Mouse (Mus musculus) adrenal gland, postnatal 36 days (tissue): ENCODE measurements at regions not wholly inside any gene's neighbourhood (a gene's known extent, or its start where the extent isn't known, plus 50 kb on each side); places are given as distances from the start of the nearest gene placed in this dataset.

Source experiments
- DNase-seq, 2 experiments: peaks; one replicate each; pipeline ENCODE4 v3.0.0; 2021; ENCODE audit warnings: mixed read lengths in 1 of 2

DNA sequence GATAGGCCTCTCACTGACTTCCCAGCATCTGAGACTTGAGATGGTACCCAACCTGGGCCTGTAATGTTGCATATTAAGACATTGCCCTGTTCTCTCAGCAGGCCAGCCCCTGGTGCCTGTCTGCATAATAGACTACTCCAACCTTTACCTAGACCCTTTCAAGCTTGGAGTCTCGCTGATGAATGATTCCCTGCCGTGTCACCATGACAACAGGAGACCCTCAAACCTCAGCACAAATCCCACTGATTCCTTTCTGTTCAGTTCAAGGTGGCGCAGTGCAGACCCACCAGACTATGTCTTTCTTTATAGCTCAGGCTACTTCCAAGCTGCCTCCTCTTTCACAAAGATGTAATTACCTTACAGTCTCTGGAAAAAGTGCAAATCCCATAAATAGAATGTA is 172.0 kb downstream of the Dcdc2c start:
- DNase-seq = no peak

DNA sequence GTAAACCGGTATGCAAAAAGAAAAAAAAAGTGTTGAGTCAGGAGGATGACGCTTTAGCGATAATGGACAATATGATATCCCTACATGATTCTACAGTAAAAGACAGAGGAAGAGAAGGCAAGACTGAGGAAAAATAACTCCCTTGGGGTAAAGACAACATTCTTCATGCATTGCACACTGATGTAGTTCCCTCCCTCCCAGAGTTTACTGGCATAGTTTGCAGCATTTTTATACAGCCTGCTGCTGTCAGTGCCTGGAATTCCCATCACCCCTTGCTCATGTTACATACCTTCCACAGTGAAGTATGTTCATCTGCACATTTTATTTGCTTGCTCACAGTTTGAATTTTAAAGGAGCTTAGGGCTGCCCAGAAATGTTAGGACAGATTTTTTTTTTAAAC is 174.2 kb downstream of the Dcdc2c start:
- no peak for DNase-seq

DNA sequence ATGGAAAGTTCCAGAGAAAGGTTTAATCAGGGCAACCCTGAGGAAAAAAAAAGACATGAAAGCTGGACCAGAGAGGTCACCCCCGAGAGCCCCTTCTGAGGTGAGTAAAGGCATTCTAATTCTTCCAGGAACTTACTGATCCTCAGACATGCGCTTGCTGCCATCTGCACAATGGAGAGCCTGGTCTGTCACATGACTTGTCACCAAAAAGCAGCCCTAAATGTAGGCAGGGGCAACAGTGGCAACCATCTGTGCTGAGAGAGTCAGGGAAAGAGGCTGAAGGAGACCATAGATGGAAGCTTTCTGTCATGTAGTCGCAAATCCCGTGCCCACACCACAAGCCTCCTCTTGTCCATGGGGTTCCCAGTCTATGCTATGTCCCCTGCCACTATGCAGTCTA is 174.8 kb downstream of the Dcdc2c start:
- no peak for DNase-seq

DNA sequence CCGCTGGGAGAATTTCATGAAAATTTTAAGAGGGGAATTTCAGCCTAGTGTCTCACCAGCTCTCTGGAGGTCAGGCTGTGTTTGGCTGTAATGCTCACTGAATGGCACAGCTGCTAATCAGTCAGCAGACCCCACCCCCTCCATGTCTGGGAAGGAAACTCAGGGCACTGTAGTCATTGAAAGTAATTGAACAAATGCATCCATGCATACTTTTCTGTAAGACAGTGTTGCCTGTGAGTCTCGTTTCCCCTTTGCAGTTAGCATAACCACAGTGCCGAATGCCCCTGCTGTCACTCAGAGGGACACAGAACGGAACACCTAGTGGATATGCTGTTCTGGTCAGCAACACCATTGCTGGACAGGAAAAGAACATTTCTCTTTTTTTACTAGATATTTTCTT is 175.4 kb downstream of the Dcdc2c start:
- DNase-seq = no peak

DNA sequence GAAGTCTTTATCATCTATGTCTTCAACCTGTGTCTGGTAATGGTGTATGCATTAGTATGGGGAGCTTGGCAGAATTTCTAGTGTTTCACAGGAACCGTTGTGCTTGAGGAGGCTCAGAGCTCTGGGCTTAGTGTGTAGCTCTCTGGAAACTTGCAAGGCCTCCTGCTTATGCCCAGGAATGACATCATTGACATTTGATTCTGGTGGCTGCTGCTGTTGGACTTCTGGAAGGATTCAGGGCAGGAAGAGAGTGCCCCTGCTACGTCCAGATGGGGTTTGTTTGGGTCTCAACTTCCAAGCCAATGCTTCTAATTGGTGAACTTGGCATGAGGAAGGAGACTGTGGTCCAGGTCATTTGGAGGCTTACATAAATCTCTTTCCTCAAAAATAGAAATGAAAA is 186.9 kb downstream of the Dcdc2c start:
- DNase-seq = no peak

DNA sequence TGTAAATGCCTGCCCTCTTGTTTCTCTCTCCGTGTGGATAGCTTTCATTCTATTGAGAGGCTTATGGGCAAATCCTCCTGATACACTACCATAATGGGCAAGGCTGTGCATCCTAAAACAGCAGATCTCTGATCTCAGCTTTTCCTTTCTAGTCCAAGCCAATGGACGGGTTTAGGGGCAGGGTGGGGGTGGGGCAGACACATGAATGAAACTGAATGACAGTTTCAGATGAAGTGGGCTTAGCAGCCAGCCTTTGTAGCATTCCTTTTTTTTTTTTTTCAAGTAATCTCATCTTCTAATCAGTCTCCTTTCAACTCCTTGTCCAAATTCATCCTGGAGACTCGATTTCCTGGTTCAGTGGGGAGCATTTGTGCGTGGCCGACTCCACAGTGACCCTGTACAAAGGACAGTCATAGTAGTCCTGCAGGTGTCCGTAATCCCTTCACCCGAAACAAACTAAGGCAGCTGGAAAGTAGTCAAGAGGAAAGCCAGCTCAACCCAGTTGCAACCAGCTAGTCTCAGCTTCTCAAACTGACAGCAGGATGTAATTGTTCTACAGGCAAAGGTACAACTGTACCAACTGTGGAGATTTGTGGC is 193.4 kb downstream of the Dcdc2c start:
- no peak for DNase-seq

DNA sequence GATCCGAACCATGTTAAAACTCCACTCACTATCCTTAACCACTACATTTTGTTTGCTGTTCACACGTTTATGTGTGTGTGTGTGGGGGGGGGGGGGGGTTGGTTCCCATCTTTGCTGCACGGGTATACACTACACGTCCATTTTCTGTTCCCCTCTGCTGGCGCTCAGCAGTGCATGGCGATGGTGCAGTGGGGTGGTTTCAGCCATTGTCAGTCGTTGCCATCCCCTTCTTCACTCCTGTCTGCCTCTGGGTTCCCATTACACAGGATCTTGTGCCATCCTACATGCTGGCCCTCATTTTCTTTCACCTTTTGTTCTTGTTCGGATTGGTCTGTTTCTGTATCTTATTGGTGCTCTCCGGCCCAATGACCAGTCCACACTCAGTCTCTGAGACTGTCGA is 194.4 kb downstream of the Dcdc2c start:
- DNase-seq = no peak

DNA sequence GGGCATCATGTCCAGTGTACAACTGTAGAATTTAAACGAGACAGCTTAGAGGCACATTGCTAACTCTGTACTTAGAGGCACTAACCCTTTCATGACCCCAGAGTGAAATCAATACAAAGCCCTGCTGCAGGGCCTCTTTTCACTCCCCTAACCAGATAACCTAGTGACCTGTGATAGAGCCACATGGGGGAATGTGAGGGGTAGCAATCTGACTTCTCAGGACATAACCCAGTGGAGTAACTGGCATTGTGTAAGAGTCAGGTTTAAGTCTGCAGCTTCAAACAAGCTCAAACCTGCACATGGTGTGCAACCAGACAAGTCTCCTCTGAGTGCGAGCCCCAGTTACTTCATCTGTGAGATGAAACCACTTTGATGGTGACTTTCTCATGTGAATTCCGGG is 199.1 kb downstream of the Dcdc2c start:
- no peak for DNase-seq

DNA sequence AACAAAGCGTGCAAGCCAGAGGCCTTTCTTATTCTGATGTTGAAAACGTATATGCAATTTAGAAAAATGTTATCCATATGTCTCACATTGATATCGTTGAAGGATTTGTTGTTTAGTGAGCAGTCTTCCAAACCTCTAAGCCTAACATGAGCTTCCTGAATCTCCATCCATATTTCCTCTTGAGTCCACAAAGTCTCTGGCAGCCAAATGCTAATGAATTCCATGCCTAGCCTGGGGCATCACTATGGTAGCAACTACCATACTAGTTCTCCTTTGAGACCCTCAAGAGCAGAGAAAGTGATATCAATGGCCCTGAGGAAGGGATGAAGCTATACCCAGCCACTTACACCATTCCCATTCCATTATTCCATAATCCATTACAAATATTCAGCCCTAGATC is 199.6 kb downstream of the Dcdc2c start:
- no peak for DNase-seq

DNA sequence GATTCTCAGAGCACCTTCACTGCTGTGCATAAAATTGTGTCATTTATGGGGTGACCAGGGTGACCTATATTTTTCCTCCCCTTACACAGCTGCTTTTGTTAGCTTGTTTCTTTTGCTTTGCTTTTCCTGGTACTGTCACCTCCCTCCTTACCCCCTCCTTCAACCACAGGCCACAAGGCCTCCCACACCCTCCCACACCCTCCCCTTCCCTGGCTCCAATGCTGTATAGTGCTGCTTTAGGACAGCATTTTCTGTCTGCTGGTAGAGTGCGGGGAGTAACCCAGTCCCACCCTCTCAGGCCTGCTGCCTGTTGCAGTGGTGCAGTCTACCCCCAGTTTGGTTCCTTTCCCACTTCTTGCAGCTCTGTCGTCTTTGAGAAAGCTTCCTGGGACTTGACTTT is 209.5 kb downstream of the Dcdc2c start:
- no peak for DNase-seq

DNA sequence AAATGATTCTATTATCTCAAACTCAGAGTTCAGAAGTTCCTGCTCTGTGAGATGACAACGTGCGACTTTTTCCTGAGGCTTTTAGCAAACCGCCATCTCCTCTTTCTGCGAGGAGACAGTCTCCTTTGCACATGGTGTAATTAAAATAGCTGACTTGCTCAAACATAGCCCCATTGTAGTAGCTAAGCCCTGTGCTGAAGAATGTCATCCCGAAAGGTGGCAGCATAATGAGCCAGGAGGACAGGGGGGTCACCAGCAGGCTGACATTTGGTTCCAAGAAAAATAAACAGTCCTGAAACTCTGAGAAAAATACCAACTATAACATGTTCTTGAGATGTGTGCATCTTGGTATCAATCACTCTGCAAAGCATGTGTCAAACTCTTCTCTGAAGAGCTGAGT is 219.6 kb downstream of the Dcdc2c start:
- no peak for DNase-seq

DNA sequence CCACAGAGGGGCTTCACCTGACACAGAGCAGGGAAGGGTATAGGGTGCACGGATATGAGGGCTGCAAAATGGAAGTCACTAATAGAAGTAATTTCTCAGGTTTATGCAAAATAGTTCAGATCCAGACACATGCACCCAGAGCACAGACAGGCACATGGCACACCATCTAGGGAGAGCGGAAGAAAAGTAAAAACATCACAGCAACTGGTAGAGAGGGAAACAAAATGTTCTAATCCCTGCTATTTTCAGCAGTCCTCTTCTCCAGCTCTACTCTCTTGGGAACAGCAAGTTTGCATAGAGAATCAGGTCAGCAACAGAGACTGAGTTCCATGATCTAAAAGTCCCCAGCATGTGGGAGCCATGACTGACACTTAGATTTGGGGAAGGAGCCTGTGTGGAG is 220.4 kb downstream of the Dcdc2c start:
- DNase-seq = no peak

DNA sequence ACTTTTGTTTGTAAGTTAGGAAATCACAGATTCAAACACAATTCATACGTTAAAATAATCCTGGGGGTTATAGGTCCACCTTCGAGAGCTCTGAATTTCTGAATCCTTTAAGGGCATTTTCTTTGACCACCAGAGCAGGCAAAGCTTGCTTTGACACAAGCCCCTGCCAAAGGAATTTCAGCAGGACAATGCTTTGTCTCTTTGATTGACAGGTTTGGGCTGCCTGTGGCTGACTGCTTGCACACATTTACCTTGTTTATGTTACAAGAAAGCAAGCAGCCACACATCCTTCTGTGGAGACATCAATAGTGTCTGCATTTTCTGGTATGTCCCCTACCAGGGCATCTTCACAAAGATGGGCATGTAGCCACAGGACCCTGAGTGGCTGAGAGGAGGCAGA is 228.5 kb downstream of the Dcdc2c start:
- DNase-seq = no peak

DNA sequence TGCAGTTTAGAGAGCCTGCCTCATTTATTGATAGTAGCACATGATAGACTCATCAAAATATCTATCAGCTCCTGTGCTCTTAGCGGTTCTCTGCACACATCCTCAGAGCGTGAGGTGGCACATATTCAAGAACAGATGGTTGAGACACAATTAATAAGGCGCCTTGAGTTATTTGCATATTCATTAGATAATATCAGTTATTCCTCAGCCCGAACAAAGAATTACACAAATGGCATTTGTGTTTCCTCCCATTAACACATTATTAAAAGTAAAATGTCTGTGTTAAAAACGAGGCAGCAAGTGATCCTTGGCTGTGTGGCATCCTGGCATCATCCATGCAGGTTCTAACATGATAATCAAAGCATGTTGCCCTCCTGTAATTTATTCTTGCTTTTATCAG is 243.0 kb downstream of the Dcdc2c start:
- DNase-seq = no peak

DNA sequence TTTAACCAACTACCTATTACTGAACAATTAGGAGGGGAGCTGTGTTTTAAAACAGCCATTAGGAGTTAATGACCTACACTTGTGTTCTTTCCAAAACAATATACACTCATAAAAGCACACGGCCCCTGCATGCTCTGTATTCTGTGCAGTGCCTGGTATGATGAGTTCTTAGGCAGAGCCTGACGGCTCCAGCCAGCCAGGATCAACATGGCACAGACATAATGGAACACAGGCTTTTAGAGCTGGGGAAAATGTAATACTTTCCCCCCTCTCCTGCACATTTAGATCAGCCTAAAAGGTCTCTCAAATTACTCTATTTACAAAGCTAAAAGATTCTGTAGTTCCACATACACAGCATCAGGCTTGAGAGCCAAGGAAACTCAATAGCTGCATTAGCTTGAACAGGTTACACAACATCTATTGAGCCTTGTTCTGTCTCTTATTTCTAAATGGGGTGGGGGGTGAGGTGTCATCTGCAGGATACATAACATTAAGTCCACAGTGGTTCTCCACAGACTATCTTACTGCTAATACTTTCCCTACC is 250.1 kb downstream of the Dcdc2c start:
- DNase-seq = no peak

DNA sequence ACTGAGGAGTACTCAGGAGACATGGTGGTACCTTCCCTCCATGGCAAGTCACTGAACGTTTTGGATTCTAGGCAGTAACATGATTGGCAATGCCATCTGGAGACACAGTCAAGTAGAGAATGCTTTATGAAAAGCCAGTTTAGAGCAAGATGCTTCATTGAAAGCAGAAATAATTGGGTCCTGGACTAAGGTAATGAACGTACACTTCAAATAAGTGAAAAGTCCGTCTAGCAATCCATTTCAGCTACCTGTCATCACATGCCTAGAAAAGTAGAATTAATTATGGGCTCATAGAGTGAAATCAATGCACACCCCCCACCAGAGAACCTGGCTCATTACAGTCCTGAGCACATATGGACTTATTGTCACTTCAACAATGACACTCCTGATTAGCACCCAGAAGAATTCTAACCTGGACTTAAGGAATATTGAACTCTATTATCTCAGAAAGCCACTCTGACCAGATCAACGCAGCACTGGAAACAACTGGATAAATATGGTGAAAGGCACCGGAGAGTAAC is 263.8 kb downstream of the Dcdc2c start:
- DNase-seq = no peak

DNA sequence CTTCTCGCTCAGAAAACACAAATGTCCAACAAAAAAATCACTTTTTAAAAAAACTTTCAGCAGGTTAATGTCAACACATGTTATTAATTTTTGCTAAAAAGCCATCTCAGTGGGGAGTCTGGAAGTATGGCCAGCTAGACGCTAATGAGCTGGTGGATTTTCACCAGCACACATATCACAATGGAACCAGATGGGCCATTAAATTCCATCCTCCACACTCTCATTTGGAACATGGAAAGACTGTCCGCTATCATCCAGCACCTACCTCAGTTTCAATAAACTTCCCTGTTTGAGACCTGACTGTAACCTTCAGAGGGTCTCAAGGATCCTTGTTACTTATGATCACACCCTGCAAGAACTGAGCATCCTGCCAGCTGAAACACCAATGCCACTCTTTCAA is 296.7 kb downstream of the Dcdc2c start:
- DNase-seq = no peak

DNA sequence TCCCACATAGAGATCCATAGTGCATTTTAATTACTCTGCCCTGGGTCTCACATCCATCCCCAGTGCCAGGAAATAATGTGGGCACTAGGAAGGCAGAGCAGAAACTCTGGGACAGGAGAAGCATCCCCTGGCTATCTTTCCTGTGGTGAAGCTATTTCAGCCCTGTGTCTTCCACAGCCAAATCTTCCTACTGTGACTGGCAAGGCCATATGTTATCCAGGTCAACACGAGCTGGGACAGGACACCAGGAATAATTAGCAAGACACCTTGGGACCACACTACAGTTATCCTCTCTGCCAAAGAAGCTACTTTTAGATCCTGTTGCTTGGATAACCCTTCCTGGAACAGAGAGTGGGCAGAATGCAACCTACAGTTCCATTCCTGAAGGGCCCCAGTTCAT is 301.7 kb downstream of the Dcdc2c start:
- no peak for DNase-seq

DNA sequence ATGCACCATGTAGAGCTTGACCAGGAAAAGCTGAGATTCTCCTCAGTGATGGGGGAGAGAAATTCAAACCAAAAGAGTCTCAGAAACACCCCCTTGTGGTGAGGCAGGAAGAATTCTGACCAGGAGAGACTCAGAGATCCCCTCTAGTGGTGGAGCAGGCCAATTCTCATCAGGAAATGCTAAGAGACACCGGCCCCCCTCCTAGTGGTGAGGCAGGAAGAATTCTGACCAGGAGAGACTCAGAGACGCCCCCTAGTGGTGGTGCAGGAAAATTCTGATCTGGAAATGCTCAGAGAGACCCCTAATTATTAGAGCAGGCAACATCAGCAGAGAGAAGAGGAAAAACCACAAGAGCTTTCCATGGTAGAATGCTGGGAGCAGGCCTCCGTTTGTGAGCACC is 303.4 kb downstream of the Dcdc2c start:
- peak; percentile 14 to 38 for DNase-seq

DNA sequence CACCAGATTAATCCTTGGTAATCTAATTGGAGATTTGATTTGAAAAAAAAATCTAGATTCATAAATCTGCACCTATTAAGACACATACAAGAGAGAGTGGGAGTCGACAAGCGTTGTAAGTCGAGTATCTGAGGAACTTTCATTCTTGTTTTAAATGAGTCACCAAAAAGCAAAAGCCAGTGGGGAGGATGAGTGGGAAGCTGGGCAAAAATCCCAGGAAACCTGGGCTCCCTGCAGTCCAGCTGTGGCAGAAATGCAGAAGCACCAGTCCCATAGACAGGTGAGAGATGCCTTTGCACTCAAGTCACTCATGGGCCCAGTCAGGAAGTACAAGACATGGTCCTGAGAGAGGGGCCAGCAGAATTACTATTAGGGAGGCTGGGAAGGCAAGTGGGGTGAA is 303.9 kb downstream of the Dcdc2c start:
- no peak for DNase-seq

DNA sequence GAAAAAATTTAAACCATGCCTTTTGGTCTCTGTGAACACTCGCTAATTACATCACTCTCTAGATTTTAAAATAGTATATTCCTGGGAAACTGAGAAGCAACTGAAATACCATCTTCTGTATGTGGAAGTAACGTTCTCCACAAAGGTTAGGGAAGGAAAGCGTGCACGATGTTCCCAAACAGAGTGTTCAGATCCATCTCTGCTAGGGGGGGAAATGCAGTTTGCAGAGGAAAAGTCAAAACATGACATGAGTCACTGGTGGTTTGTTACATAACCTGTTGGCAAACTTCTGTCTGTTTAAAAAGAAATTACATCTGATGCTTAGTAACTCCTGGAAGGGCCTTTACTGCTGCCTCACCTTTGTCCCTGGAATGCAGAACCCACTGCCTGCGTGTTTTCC is 314.2 kb downstream of the Dcdc2c start:
- no peak for DNase-seq

DNA sequence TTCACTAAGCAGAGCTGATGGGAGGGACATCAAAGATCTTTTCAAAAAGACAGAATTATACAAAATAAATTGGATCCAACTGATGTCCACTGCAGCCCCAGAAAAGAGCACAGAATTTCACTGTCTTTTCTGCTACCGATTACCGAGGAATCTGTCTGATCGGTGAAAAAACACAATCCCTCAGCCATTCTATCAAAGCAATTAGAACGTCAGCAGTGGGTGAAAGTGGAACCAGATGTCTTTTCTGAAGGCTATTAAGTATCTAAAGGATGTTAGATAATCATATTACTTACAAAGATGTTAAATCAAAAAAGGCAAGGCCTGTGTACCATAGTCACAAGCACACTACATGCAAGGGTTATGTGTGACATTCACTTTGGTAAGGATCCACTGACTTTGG is 315.2 kb downstream of the Dcdc2c start:
- DNase-seq = no peak

DNA sequence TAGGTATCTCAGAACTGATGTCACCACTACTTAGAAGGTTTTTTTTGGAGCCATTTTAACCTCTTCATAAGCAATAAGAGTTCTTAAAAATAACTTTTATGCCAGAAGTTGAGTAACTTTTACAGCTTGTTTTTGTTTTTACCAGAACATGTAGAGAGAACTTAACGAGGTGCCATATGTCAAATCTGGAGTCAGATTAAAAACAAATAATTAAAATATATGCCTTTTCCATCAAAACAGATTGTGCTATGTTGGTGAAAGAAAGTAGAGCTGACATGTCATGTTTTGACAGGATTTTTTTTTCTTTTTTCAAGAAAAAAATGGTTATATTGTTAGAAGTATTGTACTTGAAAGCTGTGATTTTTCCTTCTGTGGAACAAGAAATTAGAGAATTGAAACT is 349.4 kb downstream of the Dcdc2c start:
- DNase-seq = no peak

DNA sequence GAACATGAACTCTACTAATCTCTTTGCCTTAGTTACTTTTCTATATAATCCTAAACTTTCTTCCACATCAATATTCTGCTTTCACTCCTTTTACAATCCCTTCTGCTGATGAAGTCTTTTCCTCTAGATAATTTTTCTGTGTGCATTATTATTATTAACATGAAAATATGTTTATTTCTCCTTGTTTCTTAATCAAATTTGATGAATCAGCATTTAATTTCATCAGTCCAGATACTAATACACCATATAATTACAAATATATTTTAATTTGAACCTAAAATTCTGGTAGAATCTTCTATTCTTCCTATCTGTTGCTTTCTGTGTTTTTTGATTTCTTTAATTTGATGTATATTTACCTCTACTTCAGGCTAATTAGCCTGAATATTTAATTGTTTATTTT is 365.5 kb downstream of the Dcdc2c start:
- no peak for DNase-seq

DNA sequence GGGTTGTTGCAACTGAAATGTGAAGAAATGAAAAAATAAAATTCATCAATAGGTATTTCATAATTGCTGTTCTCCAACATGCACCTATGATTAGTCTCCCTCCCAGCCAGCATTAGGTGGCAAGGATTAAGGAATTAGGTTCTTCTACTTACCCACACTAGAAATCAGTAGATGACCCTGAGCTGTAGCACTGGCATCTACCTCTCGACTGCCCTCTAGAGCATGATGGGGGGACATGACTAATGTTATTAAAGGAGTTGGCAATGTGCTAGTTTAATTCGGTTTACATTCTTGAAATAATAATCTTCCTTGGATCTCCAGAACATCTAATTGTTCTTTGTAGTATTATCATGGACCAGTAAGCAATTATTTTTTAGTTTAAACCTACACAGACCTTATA is 370.9 kb downstream of the Dcdc2c start:
- peak; percentile 10 to 46 for DNase-seq
